Mouse (Mus musculus): Measurements from ENCODE around the gene Atp1a1. TPM values are rescaled to one million over a fixed set of nuclear protein-coding genes. Genes with fewer than 3 reads are reported as not detected.

Atp1a1 gene
- total RNA-seq (2015; ENCODE audit: low replicate concordance) (54.1 and 59.9 TPM in 2 replicates), total RNA-seq (2017; ENCODE audit: low replicate concordance) (55.7 and 67.4 TPM in 2 replicates)

GRCm38 (mm10) chr3:101604550-101605223, at the start of gene Atp1a1:
TSS of gene Atp1a1 (minus strand) at chr3:101604684.
- peak; percentile 90 for ATAC-seq (replicated peaks; ENCODE audit: low FRiP score, poor library complexity, severe bottlenecking)

- no peak for ATAC-seq (replicated peaks; ENCODE audit: low FRiP score, poor library complexity, severe bottlenecking)
Observed at GRCm38 (mm10) chr3:101653446-101653845, 49.0 kb upstream of the Atp1a1 start.

GRCm38 (mm10) chr3:101652967-101653366, 48.5 kb upstream of the Atp1a1 start:
- ATAC-seq (replicated peaks; ENCODE audit: low FRiP score, poor library complexity, severe bottlenecking) = no peak

- ATAC-seq (replicated peaks; ENCODE audit: low FRiP score, poor library complexity, severe bottlenecking) = no peak
Observed at GRCm38 (mm10) chr3:101650328-101650727, 45.8 kb upstream of the Atp1a1 start.

- no peak for ATAC-seq (replicated peaks; ENCODE audit: low FRiP score, poor library complexity, severe bottlenecking)
Observed at GRCm38 (mm10) chr3:101649271-101649670, 44.8 kb upstream of the Atp1a1 start.

- no peak for ATAC-seq (replicated peaks; ENCODE audit: low FRiP score, poor library complexity, severe bottlenecking)
Observed at GRCm38 (mm10) chr3:101648096-101648793, 43.8 kb upstream of the Atp1a1 start.

- no peak for ATAC-seq (replicated peaks; ENCODE audit: low FRiP score, poor library complexity, severe bottlenecking)
Observed at GRCm38 (mm10) chr3:101646806-101647205, 42.3 kb upstream of the Atp1a1 start.

GRCm38 (mm10) chr3:101645569-101646106, 41.2 kb upstream of the Atp1a1 start:
- no peak for ATAC-seq (replicated peaks; ENCODE audit: low FRiP score, poor library complexity, severe bottlenecking)

GRCm38 (mm10) chr3:101644062-101644802, 39.7 kb upstream of the Atp1a1 start:
- ATAC-seq (replicated peaks; ENCODE audit: low FRiP score, poor library complexity, severe bottlenecking) = no peak

- ATAC-seq (replicated peaks; ENCODE audit: low FRiP score, poor library complexity, severe bottlenecking) = no peak
Observed at GRCm38 (mm10) chr3:101643264-101643663, 38.8 kb upstream of the Atp1a1 start.

- ATAC-seq (replicated peaks; ENCODE audit: low FRiP score, poor library complexity, severe bottlenecking) = no peak
Observed at GRCm38 (mm10) chr3:101638223-101638622, 33.7 kb upstream of the Atp1a1 start.

GRCm38 (mm10) chr3:101636510-101636909, 32.0 kb upstream of the Atp1a1 start:
- no peak for ATAC-seq (replicated peaks; ENCODE audit: low FRiP score, poor library complexity, severe bottlenecking)

GRCm38 (mm10) chr3:101636086-101636485, 31.6 kb upstream of the Atp1a1 start:
- no peak for ATAC-seq (replicated peaks; ENCODE audit: low FRiP score, poor library complexity, severe bottlenecking)

GRCm38 (mm10) chr3:101634141-101634900, 29.8 kb upstream of the Atp1a1 start:
- ATAC-seq (replicated peaks; ENCODE audit: low FRiP score, poor library complexity, severe bottlenecking) = no peak

GRCm38 (mm10) chr3:101628255-101628654, 23.8 kb upstream of the Atp1a1 start:
- no peak for ATAC-seq (replicated peaks; ENCODE audit: low FRiP score, poor library complexity, severe bottlenecking)

- ATAC-seq (replicated peaks; ENCODE audit: low FRiP score, poor library complexity, severe bottlenecking) = no peak
Observed at GRCm38 (mm10) chr3:101624287-101624686, 19.8 kb upstream of the Atp1a1 start.

GRCm38 (mm10) chr3:101619017-101619416, 14.5 kb upstream of the Atp1a1 start:
- no peak for ATAC-seq (replicated peaks; ENCODE audit: low FRiP score, poor library complexity, severe bottlenecking)

- no peak for ATAC-seq (replicated peaks; ENCODE audit: low FRiP score, poor library complexity, severe bottlenecking)
Observed at GRCm38 (mm10) chr3:101618505-101618904, 14.0 kb upstream of the Atp1a1 start.

GRCm38 (mm10) chr3:101617451-101617850, 13.0 kb upstream of the Atp1a1 start:
- no peak for ATAC-seq (replicated peaks; ENCODE audit: low FRiP score, poor library complexity, severe bottlenecking)

- ATAC-seq (replicated peaks; ENCODE audit: low FRiP score, poor library complexity, severe bottlenecking) = no peak
Observed at GRCm38 (mm10) chr3:101617007-101617406, 12.5 kb upstream of the Atp1a1 start.
